Mouse (Mus musculus) kidney, postnatal 14 days (tissue): ENCODE data around the gene Yae1d1.
"Not testable (repeated sequence)": the region's sequence is repeated elsewhere in the genome, so short reads cannot be mapped to it uniquely, and the experiment has no call there.

Experiments
- DNase-seq: peaks from one replicate; pipeline ENCODE4 v3.0.0; 2022; ENCODE audit warnings: mixed read lengths

Yae1d1 gene

DNA sequence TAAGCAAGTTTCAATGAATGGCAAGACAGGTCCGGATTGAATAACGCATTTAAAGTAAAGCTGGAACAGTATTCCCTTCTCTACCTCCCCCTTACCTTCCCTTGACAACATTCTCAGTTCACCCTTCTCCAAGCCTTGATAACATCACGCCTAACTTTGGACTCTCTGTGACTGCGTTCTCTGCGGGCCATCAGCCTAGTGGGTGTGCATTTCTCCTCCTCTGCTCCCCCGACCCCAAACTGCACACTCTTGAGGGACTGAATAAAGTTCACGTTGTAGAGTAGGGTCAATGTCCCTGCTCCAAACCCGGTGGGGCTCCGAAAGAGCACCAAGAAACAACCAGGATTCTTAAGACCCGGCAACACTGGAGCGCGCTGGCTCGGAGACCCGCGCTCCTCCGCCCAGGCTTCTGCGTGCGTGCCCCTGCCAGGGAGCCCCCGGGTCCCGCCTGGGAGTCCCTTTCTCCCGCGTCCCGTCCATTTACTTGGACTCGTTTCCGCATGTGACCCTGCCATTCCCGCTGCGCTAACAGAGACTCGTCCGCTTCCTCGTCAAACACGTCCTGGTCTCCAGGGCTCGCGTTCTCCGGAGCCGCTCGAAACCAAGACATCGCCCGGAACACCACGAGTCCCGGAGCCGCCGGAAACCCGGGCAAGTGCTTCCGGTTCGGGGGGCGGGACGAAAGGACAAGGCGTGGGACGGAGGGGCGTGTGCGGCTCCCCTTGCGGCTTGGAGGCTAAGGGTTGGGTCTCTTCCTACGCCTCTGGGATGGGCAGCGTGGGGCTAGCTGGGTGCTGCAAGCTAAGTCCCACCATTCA is at the start of gene Yae1d1:
Gene Yae1d1, minus strand, starts transcription at position 653 of the 818 bp plus-strand sequence.
- DNase-seq = peak; percentile 93

DNA sequence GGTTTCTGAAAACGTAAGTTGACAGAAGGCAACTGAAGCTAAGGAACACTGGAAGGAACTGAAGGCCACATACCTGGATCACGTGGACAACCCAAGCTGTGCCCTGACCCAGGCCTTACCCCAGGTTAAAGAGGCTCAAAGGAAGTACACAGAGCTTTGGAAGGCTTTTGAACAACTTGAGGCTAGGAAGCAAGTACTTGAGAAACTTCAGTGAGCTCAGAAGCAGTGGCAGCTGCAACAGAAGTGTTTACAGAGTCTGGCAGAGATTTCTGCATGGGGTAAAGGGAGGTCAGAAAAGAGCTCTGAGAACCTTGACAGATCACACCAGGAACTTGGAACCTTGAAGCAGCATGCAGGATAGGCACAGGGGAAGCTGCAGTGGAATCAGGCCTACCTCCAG is 45.7 kb upstream of the Yae1d1 start:
- no peak for DNase-seq

DNA sequence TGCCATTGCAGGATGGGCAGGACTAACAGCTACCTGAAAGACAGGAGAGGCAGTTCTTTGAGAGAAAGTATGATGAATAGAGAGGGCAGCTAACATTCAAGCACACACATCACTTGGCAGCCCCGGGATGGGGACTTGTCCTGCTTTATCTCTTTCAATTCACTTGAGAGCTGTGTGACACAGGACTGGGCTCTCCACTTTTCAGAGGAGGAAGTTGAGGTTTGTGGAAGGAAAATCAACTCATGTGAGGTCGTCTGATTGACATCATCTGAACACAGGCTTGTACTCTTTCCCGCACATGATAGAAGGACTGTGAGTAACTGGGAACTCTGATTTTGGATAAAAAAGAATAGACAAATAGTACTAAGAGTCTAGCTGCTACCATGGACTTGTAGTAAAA is 23.5 kb upstream of the Yae1d1 start:
- no peak for DNase-seq

- no peak for DNase-seq
These were observed 20.1 kb upstream of the Yae1d1 start for GRCm38 (mm10) chr13:18013205-18013604.

DNA sequence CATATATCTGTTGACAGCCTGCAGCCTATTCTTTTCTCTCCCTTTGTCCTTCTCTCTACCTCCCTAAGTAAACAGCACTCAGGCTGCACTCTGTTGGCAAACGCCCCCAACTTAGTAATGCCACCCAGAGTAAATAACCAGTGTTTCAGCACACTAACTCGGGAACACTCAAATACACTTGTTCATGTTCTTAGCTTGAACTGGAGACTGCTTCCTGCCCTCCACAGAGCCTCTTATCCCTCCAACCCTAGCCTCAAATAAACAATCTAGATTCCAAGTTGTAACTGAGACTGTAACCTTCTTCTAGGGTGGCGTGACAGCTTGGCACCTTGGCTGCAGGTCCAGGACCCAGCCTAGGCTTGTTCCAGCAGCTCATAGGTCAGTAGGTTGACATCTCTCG is 17.9 kb upstream of the Yae1d1 start:
- DNase-seq = no peak

GRCm38 (mm10) chr13:17993515-17993847 is 332 bp upstream of the Yae1d1 start:
- DNase-seq = no peak

- DNase-seq = no peak
These were observed 1.1 kb downstream of the Yae1d1 start for GRCm38 (mm10) chr13:17992009-17992408.

DNA sequence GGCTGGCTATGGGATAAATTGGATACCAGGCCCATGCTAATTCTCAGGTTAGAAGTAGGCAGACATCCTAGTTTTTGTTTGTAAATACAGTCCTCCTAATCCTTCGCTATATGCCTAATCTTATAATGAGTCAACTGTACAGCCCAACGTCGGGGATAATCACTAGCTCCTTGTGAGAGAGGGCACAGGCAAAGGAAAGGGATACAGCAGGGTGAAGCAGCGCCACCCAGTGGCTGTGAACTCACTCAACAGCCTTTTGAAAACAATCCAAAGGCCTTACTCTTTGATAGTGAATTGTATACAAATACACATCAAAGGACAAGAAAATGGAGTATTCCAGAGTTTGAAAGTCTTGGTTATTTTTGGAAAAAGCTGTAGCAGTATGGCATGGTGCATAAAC is 10.0 kb downstream of the Yae1d1 start:
- DNase-seq = peak; percentile 44

- DNase-seq = no peak
These were observed 10.5 kb downstream of the Yae1d1 start for GRCm38 (mm10) chr13:17982634-17983033.

DNA sequence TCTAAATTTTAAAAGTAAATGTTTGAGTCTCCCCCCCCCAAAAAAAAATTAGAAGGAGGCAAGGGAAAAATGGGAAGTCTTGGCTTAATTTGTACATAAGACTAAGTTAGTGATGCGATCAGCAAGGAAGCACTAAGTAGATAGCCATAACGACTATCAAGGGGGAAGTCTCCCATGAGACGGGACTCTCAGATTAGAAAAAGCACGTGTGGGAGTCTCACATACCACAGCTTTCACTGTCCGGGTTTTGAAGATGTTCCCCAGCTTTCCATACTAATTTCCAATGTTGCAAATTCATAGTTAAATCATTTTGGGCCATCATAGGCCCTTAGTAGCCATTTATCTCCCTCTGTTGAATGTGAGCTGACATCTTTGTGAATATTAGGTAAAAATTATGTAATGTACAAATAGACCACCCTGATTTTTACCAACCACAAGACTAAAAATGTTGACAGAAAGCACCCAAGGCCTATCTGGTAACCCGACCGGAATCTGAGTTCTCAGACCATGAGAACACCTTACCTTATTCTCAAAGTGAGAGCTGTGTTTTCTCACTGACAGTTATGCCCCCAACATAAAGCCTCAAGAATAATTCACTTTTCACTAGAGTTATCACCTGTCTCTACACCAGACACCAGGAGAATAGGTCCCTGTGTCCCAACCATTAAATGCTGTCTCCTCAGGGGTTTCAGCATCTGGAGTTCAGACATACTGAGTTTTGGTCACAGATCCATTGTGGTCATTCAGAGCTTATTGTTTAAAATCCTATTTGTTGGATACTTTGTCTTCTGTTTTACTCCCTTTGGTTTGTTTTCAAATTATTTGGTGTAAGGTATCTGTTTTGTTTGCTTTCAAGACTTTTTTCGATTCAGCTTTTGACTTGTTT is 16.1 kb downstream of the Yae1d1 start:
- no peak for DNase-seq

GRCm38 (mm10) chr13:17975891-17976290 is 17.3 kb downstream of the Yae1d1 start:
- no peak for DNase-seq

- DNase-seq = no peak
These were observed 17.7 kb downstream of the Yae1d1 start for GRCm38 (mm10) chr13:17975457-17975856.

GRCm38 (mm10) chr13:17974734-17975133 is 18.4 kb downstream of the Yae1d1 start:
- no peak for DNase-seq

DNA sequence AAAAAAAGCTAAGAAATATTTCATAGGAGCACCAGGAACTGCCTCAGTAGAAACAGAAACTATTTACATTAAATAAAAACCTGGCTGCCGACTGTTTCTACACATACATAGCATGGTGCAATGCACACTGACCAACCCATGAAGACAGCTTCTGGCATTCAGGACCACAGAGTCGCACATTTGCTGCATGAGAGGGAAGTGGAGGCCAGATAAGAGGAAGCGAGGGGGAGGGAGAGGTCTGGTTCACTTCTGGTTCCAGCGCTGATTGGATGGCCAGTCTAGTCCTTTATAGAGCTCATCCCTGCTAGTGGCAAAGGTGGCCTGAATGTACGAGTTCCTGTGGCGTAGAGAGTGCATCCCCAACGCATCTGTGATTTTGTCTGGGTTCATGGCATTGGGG is 32.5 kb downstream of the Yae1d1 start:
- no peak for DNase-seq

DNA sequence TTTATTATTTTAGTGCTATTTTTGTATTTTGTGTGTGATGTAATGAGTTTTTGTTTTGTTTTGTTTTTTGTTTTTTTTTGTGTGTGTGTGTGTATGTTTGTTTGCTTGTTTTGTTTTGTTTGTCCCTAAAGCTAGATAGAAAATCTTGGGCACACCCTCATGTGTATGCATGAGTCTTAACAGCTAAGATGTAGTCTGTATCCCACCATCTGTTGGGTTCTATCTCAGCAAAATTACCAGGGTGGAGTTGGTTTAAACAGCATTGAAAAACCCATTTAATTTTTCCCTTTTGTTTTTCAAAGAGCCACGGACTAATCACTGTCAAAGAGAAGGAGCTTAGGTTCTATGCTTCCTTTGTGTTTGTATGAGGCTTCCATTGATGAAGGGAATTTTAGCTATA is 38.9 kb downstream of the Yae1d1 start:
- no peak for DNase-seq

DNA sequence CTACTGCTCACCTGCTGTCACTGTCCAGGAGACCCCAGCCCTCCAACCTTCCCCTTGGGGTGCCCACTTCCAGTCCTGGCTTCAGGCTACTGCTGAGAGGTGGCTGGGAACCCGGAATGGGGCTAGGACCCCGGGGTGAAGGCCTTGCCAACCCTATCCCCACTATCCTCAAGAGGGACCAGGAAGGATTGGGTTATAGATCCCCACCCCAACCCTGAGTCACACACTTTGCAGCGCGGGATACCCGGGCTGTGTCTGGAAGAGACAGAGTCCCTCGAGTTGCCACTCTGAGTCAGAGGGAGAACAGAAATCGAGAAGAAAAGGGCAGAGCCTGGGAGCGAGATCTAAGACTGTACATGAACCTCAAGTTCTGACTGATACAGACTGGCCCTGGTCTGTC is 42.6 kb downstream of the Yae1d1 start:
- not testable (repeated sequence) for DNase-seq

GRCm38 (mm10) chr13:17949555-17949954 is 43.6 kb downstream of the Yae1d1 start:
- no peak for DNase-seq

DNA sequence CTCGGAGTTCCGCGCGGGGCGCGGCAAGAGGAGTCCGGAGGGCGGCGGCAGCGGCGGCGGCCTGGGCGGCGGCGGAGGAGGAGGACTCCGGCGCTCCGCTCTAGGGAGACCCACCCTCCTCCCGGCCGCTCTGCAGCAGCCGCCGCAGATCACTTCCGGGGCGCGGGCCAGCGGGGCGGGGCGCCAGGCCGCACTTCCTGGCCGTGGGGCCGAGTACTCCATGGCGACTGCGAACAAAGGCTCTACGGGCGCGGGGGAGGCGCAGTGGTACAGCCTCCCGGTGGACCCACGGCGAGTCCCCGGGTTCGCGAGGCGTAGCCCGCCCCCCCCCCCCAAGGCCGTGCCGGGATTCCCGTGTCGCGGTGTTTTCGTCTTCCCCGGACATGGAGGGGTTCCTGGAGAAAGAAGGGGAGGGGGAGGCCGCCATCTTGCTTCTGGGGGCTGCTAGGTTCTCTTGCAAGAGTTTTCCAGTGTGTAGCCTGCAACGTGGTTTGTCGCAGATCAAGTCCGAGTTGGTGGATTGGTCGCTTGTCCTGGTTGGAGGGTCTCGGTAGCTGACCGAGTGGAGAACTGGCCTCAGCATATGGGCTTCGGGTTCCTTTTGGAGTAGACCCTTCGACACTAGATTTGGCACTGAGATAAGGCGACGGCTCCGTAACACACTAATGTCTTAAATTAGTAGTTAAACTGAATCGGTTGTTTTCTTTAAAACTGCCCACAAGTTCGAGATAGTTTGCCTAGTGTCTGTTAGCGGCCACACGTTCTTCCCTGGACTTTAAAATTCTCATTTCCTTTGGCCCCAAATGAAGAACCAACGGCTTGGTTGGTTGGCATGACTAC is 48.9 kb downstream of the Yae1d1 start, which contains the start of gene Rala:
Gene Rala, minus strand, starts transcription at position 162 of the 840 bp plus-strand sequence.
- peak; percentile 96 for DNase-seq

DNA sequence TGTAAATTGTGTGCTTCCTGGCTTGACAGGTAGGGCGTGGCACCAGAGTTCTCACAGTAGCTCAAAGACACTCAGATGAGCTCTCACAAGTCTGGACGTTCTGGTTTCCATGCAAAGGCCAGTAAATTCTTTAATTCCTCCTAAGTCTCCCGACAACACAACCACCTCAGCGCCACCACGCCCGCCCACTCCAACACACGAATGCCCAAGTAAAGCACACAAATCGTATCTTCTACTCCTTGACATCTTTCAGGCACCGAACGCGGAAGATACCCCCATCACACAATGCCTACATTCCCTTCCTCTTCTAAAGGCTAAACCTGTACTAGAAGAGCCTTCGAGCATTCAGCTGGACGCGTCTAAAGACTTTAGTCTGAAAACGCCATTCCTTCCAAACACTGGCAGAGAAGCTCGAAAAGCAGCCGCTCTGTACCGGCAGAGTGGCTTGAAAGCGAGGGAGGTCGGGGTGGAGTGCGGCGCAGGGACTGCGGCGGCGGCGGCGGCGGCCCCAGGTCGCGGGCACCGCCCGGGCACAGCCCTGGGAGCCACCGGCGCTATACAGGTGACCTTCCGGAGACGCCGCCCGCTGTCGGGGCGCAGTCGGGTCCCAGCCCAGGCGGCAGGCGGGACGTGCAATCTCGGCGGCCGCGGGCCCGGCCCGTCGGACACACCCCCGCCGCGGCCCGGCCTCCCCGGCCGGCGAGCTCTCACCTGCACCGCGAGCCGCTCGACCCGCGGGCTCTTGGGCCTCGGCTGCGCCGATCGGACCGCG is 49.7 kb downstream of the Yae1d1 start:
- DNase-seq = peak; percentile 18

DNA sequence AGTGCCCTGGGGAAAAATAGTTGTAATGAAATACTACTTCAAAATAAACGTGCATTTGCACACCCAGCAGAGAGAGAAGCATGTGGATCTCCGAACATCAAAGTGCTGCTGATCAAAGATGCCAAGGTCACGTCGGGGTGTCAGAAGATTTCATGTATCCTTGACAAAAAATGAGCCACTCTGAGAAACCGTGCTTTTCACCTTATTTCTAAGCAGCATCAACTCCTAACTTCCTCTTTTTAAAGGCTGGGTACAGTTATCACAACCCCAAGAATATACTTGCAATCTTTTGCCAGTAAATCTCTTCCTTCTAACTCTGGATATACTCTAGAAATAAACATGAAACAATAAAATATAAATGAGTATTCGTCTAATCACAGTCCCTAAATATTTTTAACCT is 50.8 kb downstream of the Yae1d1 start:
- no peak for DNase-seq
